Mouse (Mus musculus): ENCODE measurements around the gene Spata32. TPM values are rescaled to one million over a fixed set of nuclear protein-coding genes. Genes with fewer than 3 reads are reported as not detected.
"Not testable (repeated sequence)": the region's sequence is repeated elsewhere in the genome, so short reads cannot be mapped to it uniquely, and the experiment has no call there.

Gene Spata32
- polyA plus RNA-seq, 1 experiment from 2014 or later, result 0.17 TPM

DNA sequence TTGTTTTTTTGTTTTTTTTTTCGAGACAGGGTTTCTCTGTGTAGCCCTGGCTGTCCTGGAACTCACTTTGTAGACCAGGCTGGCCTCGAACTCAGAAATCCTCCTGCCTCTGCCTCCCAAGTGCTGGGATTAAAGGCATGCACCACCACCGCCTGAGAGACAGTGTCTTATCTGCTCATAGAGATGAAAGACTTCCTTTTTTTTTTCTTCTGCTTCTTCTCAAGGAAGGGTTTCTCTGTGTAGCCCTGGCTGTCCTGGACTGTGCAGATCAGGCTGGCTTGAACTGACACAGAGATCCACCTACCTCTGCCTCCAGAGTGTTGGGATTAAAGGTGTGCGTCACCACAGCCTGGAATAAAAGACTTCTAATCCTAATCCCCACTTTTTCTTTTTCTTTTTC is 4.5 kb upstream of the Spata32 start:
- peaks cover 71% of the 10 kb centered on the region for H3K36me3 ChIP-seq
- not testable (repeated sequence) for H3K4me1 ChIP-seq (replicated peaks); H3K27ac ChIP-seq (replicated peaks); H3K4me2 ChIP-seq; H3K4me3 ChIP-seq; ATAC-seq (ENCODE audit: low read depth); H3K9ac ChIP-seq; H3K9me3 ChIP-seq; H3K27me3 ChIP-seq
- 91% methylated on average over 4 of the region's 4 CpGs for WGBS

DNA sequence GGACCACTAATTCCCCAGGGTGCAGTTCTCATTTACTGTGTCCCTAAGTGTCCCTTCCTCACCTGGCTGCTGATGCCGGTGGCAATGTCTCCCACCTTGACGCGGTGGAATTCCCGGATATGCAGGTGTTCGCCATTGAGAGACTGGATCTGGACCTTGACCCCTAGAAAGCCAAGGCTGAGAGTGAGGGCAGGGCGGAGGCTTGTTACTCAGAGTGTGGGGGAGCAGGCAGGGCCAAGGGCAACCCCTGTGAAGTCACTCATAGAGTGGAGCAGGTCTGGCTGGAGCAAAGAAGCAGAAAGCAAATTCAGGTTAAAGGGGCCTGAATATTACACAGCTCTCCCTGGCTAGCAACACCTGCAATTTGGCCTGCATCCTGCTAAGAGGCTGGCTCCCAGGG is 3.2 kb upstream of the Spata32 start:
- Histone ChIP-seq H3K4me3 (no peak overlapping the region), H3K4me2 (no peak overlapping the region), H3K9me3 (no peaks in the 10 kb centered on the region), H3K36me3 (peaks cover 59% of the 10 kb centered on the region), H3K4me1 (replicated peaks) (peaks cover 7% of the 10 kb centered on the region), H3K27ac (replicated peaks) (no peak overlapping the region), H3K9ac (no peak overlapping the region), H3K27me3 (peaks cover 12% of the 10 kb centered on the region; the same call in 1 of the 2 replicates)
- no peak for ATAC-seq (ENCODE audit: low read depth)
- 93% methylated on average over 6 of the region's 6 CpGs for WGBS

GRCm38 (mm10) chr11:103219995-103220394 is 1.8 kb upstream of the Spata32 start:
- Histone ChIP-seq H3K36me3 (peaks cover 46% of the 10 kb centered on the region), H3K27ac (replicated peaks) (no peak overlapping the region), H3K27me3 (peaks cover 14% of the 10 kb centered on the region; the same call in 1 of the 2 replicates), H3K9ac (no peak overlapping the region), H3K4me1 (replicated peaks) (peaks cover 7% of the 10 kb centered on the region), H3K9me3 (no peaks in the 10 kb centered on the region), H3K4me2 (no peak overlapping the region), H3K4me3 (no peak overlapping the region)
- ATAC-seq (ENCODE audit: low read depth), result no peak
- 85% methylated on average over 4 of the region's 4 CpGs for WGBS

GRCm38 (mm10) chr11:103219259-103219658 is 1.0 kb upstream of the Spata32 start:
- WGBS, result 93% methylated on average over 5 of the region's 5 CpGs
- Histone ChIP-seq H3K9ac (no peak overlapping the region), H3K4me1 (replicated peaks) (peaks cover 7% of the 10 kb centered on the region), H3K4me3 (no peak overlapping the region), H3K36me3 (peaks cover 38% of the 10 kb centered on the region), H3K4me2 (no peak overlapping the region), H3K9me3 (no peaks in the 10 kb centered on the region), H3K27me3 (peaks cover 14% of the 10 kb centered on the region; the same call in 1 of the 2 replicates), H3K27ac (replicated peaks) (no peak overlapping the region)
- ATAC-seq (ENCODE audit: low read depth), result no peak

GRCm38 (mm10) chr11:103218517-103218901 is 277 bp upstream of the Spata32 start:
- H3K9ac ChIP-seq, result peak overlapping the region; percentile 77
- peak overlapping the region; percentile 54 for H3K4me3 ChIP-seq
- no peak; the same call in 1 of the 2 replicates for ATAC-seq (ENCODE audit: low read depth)
- 32% methylated on average over 6 of the region's 6 CpGs for WGBS
- peak overlapping the region; percentile 74 for H3K27ac ChIP-seq (replicated peaks)
- H3K9me3 ChIP-seq, result no peaks in the 10 kb centered on the region
- peaks cover 7% of the 10 kb centered on the region for H3K4me1 ChIP-seq (replicated peaks)
- peak overlapping the region; percentile 99 for H3K4me2 ChIP-seq
- peaks cover 32% of the 10 kb centered on the region for H3K36me3 ChIP-seq
- H3K27me3 ChIP-seq, result peaks cover 14% of the 10 kb centered on the region; the same call in 1 of the 2 replicates

- H3K27ac ChIP-seq (replicated peaks), result no peak overlapping the region
- 87% methylated on average over 1 of the region's 1 CpGs for WGBS
- no peak overlapping the region for H3K9ac ChIP-seq
- H3K9me3 ChIP-seq, result no peaks in the 10 kb centered on the region
- H3K4me3 ChIP-seq, result no peak overlapping the region
- peaks cover 7% of the 10 kb centered on the region for H3K4me1 ChIP-seq (replicated peaks)
- H3K36me3 ChIP-seq, result peaks cover 11% of the 10 kb centered on the region; the same call in 1 of the 2 replicates
- peaks cover 14% of the 10 kb centered on the region; the same call in 1 of the 2 replicates for H3K27me3 ChIP-seq
- no peak overlapping the region for H3K4me2 ChIP-seq
- no peak for ATAC-seq (ENCODE audit: low read depth)
Observed at GRCm38 (mm10) chr11:103215355-103215754, 2.9 kb downstream of the Spata32 start.

DNA sequence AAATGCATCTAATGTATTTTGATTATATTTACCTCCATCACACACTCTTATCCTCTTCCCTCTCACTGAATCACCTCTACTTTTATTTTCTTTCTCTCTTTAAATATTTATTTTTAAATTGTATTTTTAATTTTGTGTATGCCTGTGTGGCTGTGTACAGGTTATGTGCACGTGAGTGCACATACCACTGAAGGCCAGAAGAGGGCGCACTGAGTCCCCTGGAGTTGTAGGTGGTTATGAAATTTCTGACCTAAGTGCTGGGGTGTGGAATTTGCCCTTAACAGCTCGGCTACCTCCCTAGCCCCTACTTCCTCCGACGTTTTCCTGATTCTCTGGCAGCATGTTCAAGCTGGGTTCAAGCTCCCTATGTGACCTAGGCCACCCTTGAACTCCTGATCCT is 4.5 kb downstream of the Spata32 start:
- ATAC-seq (ENCODE audit: low read depth), result no peak
- Histone ChIP-seq H3K4me2 (no peak overlapping the region), H3K9ac (no peak overlapping the region), H3K27me3 (peaks cover 7% of the 10 kb centered on the region; the same call in 1 of the 2 replicates), H3K36me3 (no peaks in the 10 kb centered on the region), H3K27ac (replicated peaks) (no peak overlapping the region), H3K4me1 (replicated peaks) (peaks cover 7% of the 10 kb centered on the region), H3K9me3 (no peaks in the 10 kb centered on the region), H3K4me3 (no peak overlapping the region)
- 85% methylated on average over 5 of the region's 5 CpGs for WGBS

DNA sequence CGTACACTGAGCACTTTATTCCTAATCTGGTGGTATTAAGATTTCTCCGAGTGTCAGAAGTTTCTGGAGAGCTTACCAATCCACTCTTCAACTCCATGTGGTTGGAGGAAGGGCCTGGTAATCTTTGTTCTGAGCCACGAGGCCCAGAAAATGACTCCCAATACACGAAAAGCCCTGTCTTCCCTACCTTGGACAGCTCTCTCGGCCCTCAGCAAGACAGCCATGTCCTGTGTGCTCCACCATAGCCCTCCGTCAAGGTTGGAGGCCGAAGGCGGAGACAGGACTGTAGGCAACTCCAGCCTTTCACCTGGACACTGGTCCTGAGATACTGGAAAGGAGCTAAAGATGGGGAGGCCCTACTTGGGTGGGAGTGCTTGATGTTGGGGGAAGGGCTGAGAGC is 7.9 kb downstream of the Spata32 start:
- Histone ChIP-seq H3K36me3 (no peaks in the 10 kb centered on the region), H3K9ac (no peak overlapping the region), H3K4me1 (replicated peaks) (no peaks in the 10 kb centered on the region), H3K27me3 (no peaks in the 10 kb centered on the region), H3K4me3 (no peak overlapping the region), H3K27ac (replicated peaks) (no peak overlapping the region), H3K4me2 (no peak overlapping the region), H3K9me3 (no peaks in the 10 kb centered on the region)
- WGBS, result 78% methylated on average over 8 of the region's 8 CpGs
- no peak for ATAC-seq (ENCODE audit: low read depth)

DNA sequence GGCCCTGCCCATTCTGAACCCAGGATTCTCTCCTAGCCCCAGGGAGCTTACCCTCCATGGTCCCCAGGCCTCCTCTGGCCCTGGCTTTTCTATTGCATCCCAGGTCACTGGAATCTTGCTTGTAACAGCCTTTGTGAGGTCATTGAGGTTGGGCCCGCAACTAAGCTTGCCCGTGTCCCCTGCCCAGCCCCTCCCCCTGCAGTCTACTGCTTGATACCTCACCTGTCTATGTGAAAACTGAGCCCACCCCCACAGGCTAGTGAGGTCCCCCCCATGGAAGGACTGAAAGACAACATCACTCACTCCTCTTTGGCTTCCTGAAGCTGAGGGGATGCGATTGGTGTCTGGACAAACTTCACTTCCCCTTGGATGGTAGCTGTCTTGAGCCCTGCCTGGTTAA is 9.8 kb downstream of the Spata32 start, which contains the start of gene 1700023F06Rik:
Gene 1700023F06Rik (minus strand): TSS at position 101 of the 400 bp plus-strand sequence.
- ATAC-seq (ENCODE audit: low read depth), result no peak
- H3K27me3 ChIP-seq, result no peaks in the 10 kb centered on the region

GRCm38 (mm10) chr11:103206203-103206602 is 12.0 kb downstream of the Spata32 start:
- Histone ChIP-seq H3K9ac (no peak overlapping the region), H3K4me3 (no peak overlapping the region), H3K27ac (replicated peaks) (no peak overlapping the region), H3K4me2 (no peak overlapping the region), H3K4me1 (replicated peaks) (peaks cover 9% of the 10 kb centered on the region), H3K27me3 (peaks cover 10% of the 10 kb centered on the region), H3K36me3 (no peaks in the 10 kb centered on the region), H3K9me3 (no peaks in the 10 kb centered on the region)
- 86% methylated on average over 6 of the region's 6 CpGs for WGBS
- ATAC-seq (ENCODE audit: low read depth), result no peak

More for the DNA sequence above, 9.8 kb downstream of the Spata32 start, which contains the start of gene 1700023F06Rik:
- no peaks in the 10 kb centered on the region for H3K4me1 ChIP-seq (replicated peaks)
- no peak within 1 kb of the TSS for H3K9ac ChIP-seq
- H3K9me3 ChIP-seq, result no peaks in the 10 kb centered on the region
- H3K36me3 ChIP-seq, result no peaks in the 10 kb centered on the region
- 87% methylated on average over 3 of the region's 3 CpGs for WGBS
- H3K4me3 ChIP-seq, result no peak within 1 kb of the TSS
- no peak within 1 kb of the TSS for H3K27ac ChIP-seq (replicated peaks)
- H3K4me2 ChIP-seq, result no peak within 1 kb of the TSS

DNA sequence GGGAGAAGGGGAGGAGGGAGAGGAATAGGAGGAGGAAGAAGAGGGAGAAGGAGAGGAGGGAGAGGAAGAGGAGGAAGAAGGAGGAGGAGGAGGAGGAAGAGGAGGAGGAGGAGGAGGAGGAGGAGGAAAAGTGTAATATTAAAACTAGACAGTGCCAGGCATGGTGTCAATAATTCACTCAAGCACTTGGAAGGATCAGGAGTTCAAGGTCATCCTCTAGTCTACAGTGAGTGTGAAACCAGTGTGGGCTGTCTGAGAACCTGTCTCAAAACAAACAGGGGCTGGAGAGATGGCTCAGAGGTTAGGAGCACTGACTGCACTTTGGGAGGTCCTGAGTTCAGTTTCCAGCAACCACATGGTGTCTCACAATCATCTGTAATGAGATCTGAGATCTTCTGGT is 15.9 kb downstream of the Spata32 start:
- Histone ChIP-seq H3K27ac (replicated peaks) (no peak overlapping the region), H3K27me3 (peaks cover 48% of the 10 kb centered on the region), H3K4me1 (replicated peaks) (peaks cover 29% of the 10 kb centered on the region), H3K4me2 (no peak overlapping the region), H3K36me3 (0 out of 2 replicates have a peak, but pooled peaks cover 2% of the 10 kb centered on the region), H3K9me3 (no peaks in the 10 kb centered on the region), H3K9ac (no peak overlapping the region), H3K4me3 (no peak overlapping the region)
- ATAC-seq (ENCODE audit: low read depth), result no peak

DNA sequence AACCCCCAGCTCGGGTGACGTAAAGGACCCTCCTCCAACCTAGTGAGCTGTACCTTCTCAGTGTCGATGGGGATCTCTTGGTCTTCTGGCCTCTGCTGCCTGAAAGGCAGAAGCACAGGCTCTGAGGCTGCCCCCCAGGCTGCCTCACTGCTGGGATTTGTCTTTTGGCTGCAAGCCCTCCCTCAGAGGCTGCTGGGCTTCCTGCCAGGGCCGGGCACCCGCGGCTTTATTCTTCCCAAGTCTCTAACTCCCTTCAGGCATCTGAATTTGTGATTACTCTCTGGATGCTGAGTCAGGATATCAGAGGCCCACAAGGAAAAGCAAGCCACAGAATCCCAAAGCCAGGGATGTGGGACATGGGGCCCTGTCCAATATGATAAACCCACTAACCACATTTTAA is 16.6 kb downstream of the Spata32 start:
- H3K27ac ChIP-seq (replicated peaks), result no peak overlapping the region
- 29% methylated on average over 6 of the region's 6 CpGs for WGBS
- H3K36me3 ChIP-seq, result 0 out of 2 replicates have a peak, but pooled peaks cover 5% of the 10 kb centered on the region
- peaks cover 29% of the 10 kb centered on the region for H3K4me1 ChIP-seq (replicated peaks)
- H3K4me3 ChIP-seq, result no peak overlapping the region
- 0 out of 2 replicates have a peak, but pooled peaks have one; percentile 24 for ATAC-seq (ENCODE audit: low read depth)
- H3K4me2 ChIP-seq, result no peak overlapping the region
- H3K27me3 ChIP-seq, result peaks cover 55% of the 10 kb centered on the region
- H3K9ac ChIP-seq, result no peak overlapping the region
- H3K9me3 ChIP-seq, result no peaks in the 10 kb centered on the region
